Mouse (Mus musculus) forebrain, embryonic 16.5 days (tissue): ENCODE results near the gene Eif3d. TPM values are rescaled to one million over a fixed set of nuclear protein-coding genes. Genes with fewer than 3 reads are reported as not detected.

ENCODE experiments used
- ATAC-seq: fragments of 200-750 bp; cut with Nextera tagmentation; 2 replicates; pipeline ENCODE4 v1.8.0; 2017; ENCODE audit warnings: mild to moderate bottlenecking, moderate library complexity
- H3K27ac ChIP-seq: fragments of 300-500 bp; sonication (generic); 2 replicates; pipeline ENCODE4 v1.5.1; 2014; ENCODE audit warnings: low read length, control low read depth
- H3K27me3 ChIP-seq: fragments of 300-500 bp; sonication (generic); replicated peaks from 2 replicates; pipeline ENCODE4 v1.6.1; 2014; ENCODE audit warnings: low read length; ENCODE audit not compliant: control insufficient read depth, insufficient read depth
- H3K36me3 ChIP-seq: fragments of 300-500 bp; sonication (generic); 2 replicates; pipeline ENCODE4 v1.6.1; 2014; ENCODE audit not compliant: control insufficient read depth, insufficient read depth
- H3K4me1 ChIP-seq: fragments of 300-500 bp; sonication (generic); replicated peaks from 2 replicates; pipeline ENCODE4 v1.6.1; 2014; ENCODE audit warnings: low read length; ENCODE audit not compliant: control insufficient read depth, insufficient read depth
- H3K4me2 ChIP-seq: fragments of 300-500 bp; sonication (generic); 2 replicates; pipeline ENCODE4 v1.6.1; 2014; ENCODE audit warnings: mild to moderate bottlenecking, low read length, control low read depth
- H3K4me3 ChIP-seq: fragments of 300-500 bp; sonication (generic); replicated peaks from 2 replicates; pipeline ENCODE4 v1.5.1; 2014; ENCODE audit warnings: mild to moderate bottlenecking, low read length, control low read depth
- H3K9ac ChIP-seq: fragments of 300-500 bp; sonication (generic); replicated peaks from 2 replicates; pipeline ENCODE4 v1.6.1; 2014; ENCODE audit warnings: low read depth, low read length, control low read depth
- H3K9me3 ChIP-seq: fragments of 300-500 bp; sonication (generic); 2 replicates; pipeline ENCODE4 v1.6.1; 2016; ENCODE audit warnings: low read length; ENCODE audit not compliant: control insufficient read depth
- WGBS: fragments of 180-500 bp; shearing (Covaris S2); extraction: QIAGEN DNeasy Blood & Tissue Kit; methylation state at CpG from one replicate; pipeline ENCODE4 v1.1.7; 2014; 5-methylcytosine and 5-hydroxymethylcytosine counted together
- polyA plus RNA-seq: library from polyadenylated mRNA; unstranded; fragments of >200 nt; fragmentation: Nextera tagmentation; extraction: Ambion mirVana; gene quantifications from 2 replicates; pipeline ENCODE4 v1.2.1, GENCODE M21; 2015

The Eif3d gene
- polyA plus RNA-seq, 1 experiment from 2014 or later: 207 TPM

DNA sequence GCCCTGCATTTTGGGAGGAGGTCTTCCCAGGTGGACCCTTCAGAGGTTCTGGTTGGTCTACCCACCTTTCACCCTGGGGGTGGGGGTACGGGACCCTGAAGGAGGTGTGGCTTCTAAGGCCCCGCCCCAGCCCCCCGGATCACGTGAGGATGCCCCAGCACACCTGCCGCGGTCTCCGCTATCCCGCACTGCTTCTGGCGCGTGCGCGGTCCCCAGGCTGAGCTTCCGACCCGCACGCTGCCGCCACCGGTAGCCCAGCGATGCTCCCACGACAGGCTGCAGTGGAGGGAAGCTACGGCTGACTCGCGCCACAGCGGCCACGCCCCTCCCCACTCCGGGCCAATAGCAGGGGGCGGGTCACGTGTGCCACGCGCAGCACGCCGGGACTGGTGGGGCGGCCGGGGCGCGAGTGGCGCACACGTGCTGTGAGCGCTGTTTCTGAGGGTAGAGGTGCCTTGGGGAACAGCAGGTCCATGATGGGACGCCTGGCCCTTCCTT lies 14.2 kb downstream of the Eif3d start, which contains the start of gene Foxred2:
Gene Foxred2 (minus strand): TSS at position 319 of the 498 bp plus-strand sequence.
- peaks cover 35% of the 10 kb centered on the region for H3K36me3 ChIP-seq
- H3K4me3 ChIP-seq: peak within 1 kb of the TSS; percentile 71
- peaks cover 28% of the 10 kb centered on the region for H3K4me1 ChIP-seq
- peak within 1 kb of the TSS; percentile 80 for H3K27ac ChIP-seq
- H3K9ac ChIP-seq: peak within 1 kb of the TSS; percentile 77
- ATAC-seq: peak; percentile 96
- under 1% methylated on average over 39 of the region's 39 CpGs for WGBS
- peak within 1 kb of the TSS; percentile 93 for H3K4me2 ChIP-seq
- no peaks in the 10 kb centered on the region for H3K9me3 ChIP-seq
- no peaks in the 10 kb centered on the region for H3K27me3 ChIP-seq

DNA sequence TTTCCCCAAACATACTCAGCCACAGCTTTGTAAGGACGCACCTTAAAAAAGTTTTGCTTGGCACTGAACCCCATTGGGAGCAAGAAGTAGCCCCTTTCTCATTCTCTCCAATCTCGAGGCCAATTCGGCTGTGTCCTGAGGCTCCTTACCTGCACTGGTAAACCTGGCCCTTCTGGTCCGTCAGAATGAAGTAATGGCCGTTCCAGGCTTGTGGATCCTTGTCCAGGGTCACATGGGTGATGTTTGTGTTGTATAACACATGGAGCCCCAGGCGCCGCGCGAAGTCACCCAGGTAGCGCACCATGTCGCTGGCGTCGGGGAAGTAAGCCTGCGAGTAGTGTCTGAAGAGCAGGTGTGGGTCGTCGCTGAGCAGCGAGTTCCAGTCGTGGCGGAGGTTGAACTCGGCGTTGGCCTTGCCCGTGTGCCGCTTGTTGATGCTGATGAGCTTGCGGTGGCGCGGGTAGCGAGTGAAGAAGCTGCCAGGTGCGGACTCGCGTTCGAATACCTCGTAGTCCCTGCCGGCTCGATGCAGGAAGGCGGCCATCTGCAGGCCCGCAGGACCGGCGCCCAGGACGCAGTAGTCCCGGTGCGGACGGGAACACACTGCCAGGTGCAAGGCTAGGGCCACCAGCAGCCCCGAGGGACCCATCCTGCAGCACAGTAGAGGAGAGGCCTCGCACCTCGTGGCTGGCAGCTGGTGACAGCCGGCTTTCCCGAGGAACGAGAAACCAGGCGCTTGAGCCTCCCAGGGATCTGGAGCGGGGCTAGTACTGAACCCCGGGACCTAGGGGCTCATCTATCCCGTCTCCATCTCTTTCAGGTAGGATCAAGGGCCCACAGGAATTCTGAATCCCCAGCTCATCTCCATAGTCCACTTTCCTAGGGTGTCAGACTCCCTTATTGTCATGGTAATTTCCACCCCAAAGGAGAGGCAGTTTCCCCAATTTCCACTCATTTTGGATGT lies 14.9 kb downstream of the Eif3d start:
- Histone ChIP-seq H3K4me2 (peak overlapping the region; percentile 93), H3K4me1 (peaks cover 28% of the 10 kb centered on the region), H3K27me3 (no peaks in the 10 kb centered on the region), H3K9me3 (no peaks in the 10 kb centered on the region), H3K27ac (peak overlapping the region; percentile 80), H3K4me3 (peak overlapping the region; percentile 71), H3K36me3 (peaks cover 28% of the 10 kb centered on the region), H3K9ac (peak overlapping the region; percentile 77)
- ATAC-seq: peak; percentile 58
- 10% methylated on average over 52 of the region's 52 CpGs for WGBS

- H3K36me3 ChIP-seq: peaks cover 15% of the 10 kb centered on the region
- peak overlapping the region; percentile 44 for H3K4me2 ChIP-seq
- no peaks in the 10 kb centered on the region for H3K27me3 ChIP-seq
- H3K4me3 ChIP-seq: peak overlapping the region; percentile 26
- no peaks in the 10 kb centered on the region for H3K9me3 ChIP-seq
- no peak overlapping the region for H3K27ac ChIP-seq
- ATAC-seq: no peak
- no peak overlapping the region; the same call in 1 of the 2 replicates for H3K9ac ChIP-seq
- H3K4me1 ChIP-seq: peaks cover 28% of the 10 kb centered on the region
- WGBS: 91% methylated on average over 2 of the region's 2 CpGs
Measured at GRCm38 (mm10) chr15:77954362-77954761, 16.3 kb downstream of the Eif3d start.

DNA sequence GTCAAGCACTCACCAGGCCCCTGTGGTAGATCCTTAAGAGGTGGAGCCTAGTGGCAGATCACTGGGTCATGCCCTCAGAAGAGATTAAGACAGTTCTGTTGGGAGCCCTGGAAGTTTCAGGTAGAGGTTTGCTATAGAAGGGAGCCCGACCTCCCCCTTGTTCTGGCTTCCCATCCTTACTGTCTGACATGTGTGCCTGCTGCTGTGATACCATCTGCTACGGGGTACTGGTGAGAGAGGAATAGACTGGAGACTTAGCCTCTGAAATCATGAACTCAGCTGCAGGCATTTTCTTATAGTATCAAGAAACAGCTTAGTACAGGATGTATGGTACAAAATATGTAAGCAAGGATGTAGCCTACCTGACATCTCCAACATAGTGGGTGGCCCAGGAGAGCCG lies 17.7 kb downstream of the Eif3d start:
- H3K9me3 ChIP-seq: no peaks in the 10 kb centered on the region
- H3K9ac ChIP-seq: no peak overlapping the region
- H3K27me3 ChIP-seq: no peaks in the 10 kb centered on the region
- WGBS: 82% methylated on average over 3 of the region's 3 CpGs
- no peak overlapping the region for H3K4me3 ChIP-seq
- no peak overlapping the region for H3K27ac ChIP-seq
- no peak overlapping the region for H3K4me2 ChIP-seq
- H3K4me1 ChIP-seq: peaks cover 28% of the 10 kb centered on the region
- no peak for ATAC-seq
- peaks cover 12% of the 10 kb centered on the region for H3K36me3 ChIP-seq

DNA sequence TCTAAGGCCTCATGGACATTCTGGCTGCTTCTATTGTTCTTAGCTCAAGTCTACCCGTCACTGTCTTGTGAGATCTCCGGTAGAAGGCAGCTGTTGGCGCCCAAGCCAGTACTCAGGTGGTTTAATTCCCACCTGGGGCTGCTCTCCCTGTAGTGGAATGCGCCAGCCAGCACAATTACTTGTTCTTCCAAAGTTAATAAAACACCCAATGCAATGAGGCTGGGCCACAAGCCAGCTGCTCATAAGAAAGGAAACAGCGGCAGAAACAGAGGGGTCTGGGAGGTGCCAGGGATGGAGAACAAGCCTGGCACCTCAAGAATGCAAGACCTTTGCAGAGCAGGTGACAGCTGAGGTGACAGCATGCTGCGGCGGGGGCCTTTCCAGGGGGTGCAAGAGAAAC lies 21.6 kb downstream of the Eif3d start:
- Histone ChIP-seq H3K27me3 (no peaks in the 10 kb centered on the region), H3K4me3 (no peak overlapping the region), H3K36me3 (peaks cover 25% of the 10 kb centered on the region), H3K4me2 (no peak overlapping the region), H3K9ac (no peak overlapping the region), H3K4me1 (peaks cover 6% of the 10 kb centered on the region), H3K27ac (no peak overlapping the region), H3K9me3 (no peaks in the 10 kb centered on the region)
- ATAC-seq: no peak
- 86% methylated on average over 7 of the region's 7 CpGs for WGBS

DNA sequence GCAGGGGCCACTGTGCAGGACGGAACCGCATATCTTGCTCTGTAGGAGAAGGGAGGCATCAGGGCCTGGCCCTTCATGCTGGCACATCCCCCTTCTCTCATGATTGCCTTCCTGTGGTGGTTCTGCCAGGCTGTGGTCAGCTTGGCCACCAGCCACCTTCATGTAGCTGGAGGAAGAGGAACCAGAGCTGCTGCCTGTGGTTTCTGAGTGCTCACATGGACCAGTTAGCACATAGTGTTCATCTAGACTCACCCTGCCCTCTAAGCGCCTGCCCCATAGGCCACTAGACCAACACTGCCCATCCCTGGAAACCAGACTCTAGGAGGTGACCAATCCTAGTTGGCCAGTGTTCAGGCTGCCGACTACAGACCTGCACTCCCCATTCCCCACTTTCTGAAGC lies 24.9 kb downstream of the Eif3d start:
- no peak overlapping the region for H3K4me3 ChIP-seq
- H3K9me3 ChIP-seq: no peaks in the 10 kb centered on the region
- H3K36me3 ChIP-seq: peaks cover 32% of the 10 kb centered on the region
- H3K27ac ChIP-seq: no peak overlapping the region
- no peak overlapping the region for H3K9ac ChIP-seq
- H3K27me3 ChIP-seq: no peaks in the 10 kb centered on the region
- WGBS: 88% methylated on average over 4 of the region's 4 CpGs
- no peak overlapping the region for H3K4me2 ChIP-seq
- H3K4me1 ChIP-seq: peaks cover 10% of the 10 kb centered on the region
- ATAC-seq: no peak

GRCm38 (mm10) chr15:77941563-77941962 lies 29.1 kb downstream of the Eif3d start:
- no peaks in the 10 kb centered on the region for H3K27me3 ChIP-seq
- H3K36me3 ChIP-seq: peaks cover 21% of the 10 kb centered on the region
- H3K4me3 ChIP-seq: no peak overlapping the region
- no peaks in the 10 kb centered on the region for H3K9me3 ChIP-seq
- no peak overlapping the region for H3K4me2 ChIP-seq
- H3K27ac ChIP-seq: peak overlapping the region; percentile 53
- peak; percentile 83 for ATAC-seq
- WGBS: 62% methylated on average over 3 of the region's 3 CpGs
- H3K4me1 ChIP-seq: peaks cover 11% of the 10 kb centered on the region
- H3K9ac ChIP-seq: no peak overlapping the region

GRCm38 (mm10) chr15:77938516-77938915 lies 32.1 kb downstream of the Eif3d start:
- Histone ChIP-seq H3K9me3 (no peaks in the 10 kb centered on the region), H3K36me3 (peaks cover 11% of the 10 kb centered on the region), H3K4me2 (no peak overlapping the region), H3K4me1 (peaks cover 37% of the 10 kb centered on the region), H3K4me3 (no peak overlapping the region), H3K27ac (no peak overlapping the region), H3K27me3 (no peaks in the 10 kb centered on the region), H3K9ac (no peak overlapping the region)
- no peak for ATAC-seq
- WGBS: 80% methylated on average over 5 of the region's 5 CpGs

DNA sequence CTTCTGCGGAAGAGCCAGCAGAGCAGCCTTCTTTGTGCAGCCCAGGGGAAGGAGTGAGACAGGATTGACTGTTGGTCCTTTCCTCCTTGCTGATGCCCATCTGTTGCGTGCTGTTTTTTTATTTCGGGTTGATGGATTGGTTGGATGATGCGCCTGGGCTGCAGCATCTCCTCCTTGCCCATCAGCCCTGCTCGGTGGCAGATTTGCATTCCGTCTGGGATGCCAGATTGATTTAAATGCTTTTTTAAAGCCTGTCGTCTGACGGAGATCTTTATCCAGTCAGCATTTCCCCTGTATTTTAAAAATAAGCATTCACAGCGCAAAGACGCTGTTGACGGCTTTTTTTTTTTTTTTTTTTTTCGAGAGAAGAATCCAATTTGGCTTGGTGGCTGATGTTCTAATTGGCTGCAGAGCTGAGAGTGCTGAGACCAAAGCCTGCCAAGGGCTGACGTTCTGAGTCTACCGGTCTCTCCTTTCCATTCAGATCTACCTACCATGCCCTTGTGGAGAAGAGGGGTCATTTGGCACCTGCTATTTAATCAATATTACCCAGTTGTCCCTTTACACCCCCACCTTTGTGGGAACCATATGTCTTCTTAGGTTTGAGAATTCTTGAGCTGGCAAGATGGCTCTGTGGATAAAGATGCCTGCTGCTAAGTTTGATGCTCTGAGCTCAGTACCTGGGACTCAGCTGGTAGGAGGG lies 34.8 kb downstream of the Eif3d start:
- no peaks in the 10 kb centered on the region for H3K9me3 ChIP-seq
- WGBS: 46% methylated on average over 14 of the region's 14 CpGs
- peak overlapping the region; percentile 21; the same call in 1 of the 2 replicates for H3K4me2 ChIP-seq
- no peaks in the 10 kb centered on the region for H3K36me3 ChIP-seq
- no peak overlapping the region for H3K9ac ChIP-seq
- peak overlapping the region; percentile 89 for H3K27ac ChIP-seq
- H3K27me3 ChIP-seq: no peaks in the 10 kb centered on the region
- no peak overlapping the region for H3K4me3 ChIP-seq
- ATAC-seq: peak; percentile 83
- H3K4me1 ChIP-seq: peaks cover 31% of the 10 kb centered on the region
